Mouse (Mus musculus) bone marrow, adult 2 months (tissue): ENCODE results near the gene Hadhb.

Source experiments
- CTCF ChIP-seq: fragments of 200-500 bp; IDR thresholded peaks from 2 replicates; pipeline ENCODE4 v1.5.1; 2011; ENCODE audit warnings: low read length, control low read depth; ENCODE audit not compliant: control insufficient read depth, insufficient read depth
- POLR2A ChIP-seq: fragments of 200-500 bp; IDR thresholded peaks from 2 replicates; pipeline ENCODE4 v1.6.1; 2011; ENCODE audit warnings: low read depth, mild to moderate bottlenecking, control low read depth, low read length, borderline replicate concordance; ENCODE audit not compliant: control insufficient read depth

DNA sequence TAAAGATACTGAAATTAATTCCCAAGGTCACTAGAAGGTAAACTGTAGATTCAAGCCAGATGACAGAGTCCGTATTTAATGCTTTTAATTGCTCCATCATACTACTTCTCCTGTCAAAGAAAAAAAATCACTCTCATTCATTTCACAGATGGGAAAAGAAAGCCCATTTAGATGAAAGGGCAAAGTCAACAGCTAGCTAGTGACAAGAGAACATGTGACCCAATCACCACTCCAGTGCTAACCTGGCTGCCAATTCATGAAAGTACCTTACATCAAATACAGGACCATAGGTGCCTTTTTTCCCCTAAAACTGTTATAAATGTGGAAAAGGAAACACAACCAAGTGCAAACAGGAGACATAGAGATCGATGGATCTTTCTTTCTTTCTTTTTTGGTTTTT lies 1.8 kb upstream of the Hadhb start:
- no peak for TF ChIP-seq CTCF
- no peak for TF ChIP-seq POLR2A
